Mouse (Mus musculus): Measurements from ENCODE around the gene 6430571L13Rik. TPM values are rescaled to one million over a fixed set of nuclear protein-coding genes. Genes with fewer than 3 reads are reported as not detected.

The 6430571L13Rik gene
- polyA plus RNA-seq, 1 experiment from 2014 or later, result 0.82 TPM

DNA sequence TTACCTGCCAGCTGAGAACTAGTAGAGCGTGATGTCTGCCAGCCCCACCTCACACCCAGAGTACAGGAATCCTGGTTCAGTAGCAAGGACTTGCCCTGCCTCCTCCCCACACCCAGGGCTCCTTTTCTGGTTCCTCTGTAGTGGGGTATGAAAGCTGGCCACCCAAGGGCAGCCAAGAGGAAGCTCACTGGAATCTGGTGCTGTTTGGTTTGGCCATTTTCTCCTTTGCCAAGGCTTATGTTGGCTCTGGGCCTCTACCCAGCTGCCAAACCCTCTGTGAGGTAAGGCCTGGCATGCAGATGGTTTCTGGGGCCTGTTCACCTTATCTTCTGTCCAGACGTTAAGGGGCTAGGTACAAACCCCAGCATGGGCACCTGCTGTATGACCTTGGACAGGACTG lies 24.6 kb upstream of the 6430571L13Rik start:
- Histone ChIP-seq H3K4me1 (ENCODE audit: insufficient read depth, low read length) (0 out of 2 replicates have a peak, but pooled peaks cover 3% of the 10 kb centered on the region), H3K36me3 (ENCODE audit: insufficient read depth, low read length) (no peaks in the 10 kb centered on the region), H3K4me3 (ENCODE audit: low read length) (no peak overlapping the region), H3K4me2 (replicated peaks; ENCODE audit: low read depth, low read length) (no peak overlapping the region), H3K27ac (ENCODE audit: low read length) (peak overlapping the region; percentile 45; the same call in 1 of the 2 replicates), H3K9me3 (ENCODE audit: low read length) (no peaks in the 10 kb centered on the region), H3K9ac (replicated peaks; ENCODE audit: low read length) (no peak overlapping the region), H3K27me3 (ENCODE audit: insufficient read depth, low read length) (no peaks in the 10 kb centered on the region)
- WGBS, result 76% methylated on average over 2 of the region's 2 CpGs
- no peak for ATAC-seq (ENCODE audit: low FRiP score, low TSS enrichment)

DNA sequence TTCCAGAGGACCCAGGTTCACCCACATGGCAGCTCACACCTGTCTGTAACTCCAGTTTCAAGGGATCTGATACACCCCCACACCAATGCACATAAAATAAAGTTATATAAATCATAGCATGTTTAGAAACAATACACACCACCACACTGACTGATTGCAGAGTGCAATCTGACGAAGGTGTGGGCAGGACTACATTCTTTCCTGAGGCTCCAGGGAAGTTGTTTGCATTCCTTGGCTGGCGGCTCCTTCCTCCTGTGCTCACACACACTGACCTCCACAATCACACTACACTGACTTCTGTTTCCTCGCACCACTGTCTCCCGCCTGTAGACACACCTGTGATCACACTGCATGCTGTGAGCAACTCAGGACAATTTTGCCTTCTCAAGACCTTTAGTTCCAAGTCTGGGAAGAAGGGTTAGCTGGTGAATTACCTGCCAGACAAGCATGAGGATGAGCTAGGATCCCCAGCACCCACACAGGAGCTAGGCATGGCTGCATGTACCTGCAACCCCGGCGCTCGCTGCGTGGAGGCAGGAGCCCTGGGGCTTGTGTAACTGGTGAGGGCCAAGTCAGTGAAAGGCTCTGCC lies 17.8 kb upstream of the 6430571L13Rik start:
- Histone ChIP-seq H3K9me3 (ENCODE audit: low read length) (no peaks in the 10 kb centered on the region), H3K27me3 (ENCODE audit: insufficient read depth, low read length) (no peaks in the 10 kb centered on the region), H3K4me2 (replicated peaks; ENCODE audit: low read depth, low read length) (no peak overlapping the region), H3K4me3 (ENCODE audit: low read length) (no peak overlapping the region), H3K36me3 (ENCODE audit: insufficient read depth, low read length) (no peaks in the 10 kb centered on the region), H3K9ac (replicated peaks; ENCODE audit: low read length) (no peak overlapping the region), H3K27ac (ENCODE audit: low read length) (peak overlapping the region; percentile 64), H3K4me1 (ENCODE audit: insufficient read depth, low read length) (peaks cover 19% of the 10 kb centered on the region)
- WGBS, result 66% methylated on average over 8 of the region's 8 CpGs
- ATAC-seq (ENCODE audit: low FRiP score, low TSS enrichment), result no peak

DNA sequence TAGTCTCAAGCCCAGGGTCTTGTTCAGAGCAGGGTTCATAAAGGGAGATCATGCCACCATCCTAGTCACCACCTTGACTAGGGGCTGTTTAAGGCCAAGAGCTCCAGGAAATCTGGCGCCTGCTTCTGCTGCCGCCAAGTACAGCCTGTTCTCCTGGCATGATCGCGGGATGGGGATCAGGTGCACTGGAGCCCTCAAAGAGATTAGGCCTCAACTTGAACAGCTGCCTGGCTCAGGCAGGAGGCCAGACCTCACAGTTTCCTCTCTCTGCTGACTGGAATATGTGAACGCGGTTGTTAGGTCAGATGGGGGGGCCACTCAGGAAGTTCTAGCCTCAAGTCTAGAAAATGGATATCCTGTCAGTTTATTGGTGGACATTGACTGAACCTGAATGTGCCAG lies 16.8 kb upstream of the 6430571L13Rik start:
- Histone ChIP-seq H3K4me1 (ENCODE audit: insufficient read depth, low read length) (peaks cover 19% of the 10 kb centered on the region), H3K9ac (replicated peaks; ENCODE audit: low read length) (no peak overlapping the region), H3K27ac (ENCODE audit: low read length) (no peak overlapping the region), H3K4me3 (ENCODE audit: low read length) (no peak overlapping the region), H3K36me3 (ENCODE audit: insufficient read depth, low read length) (no peaks in the 10 kb centered on the region), H3K9me3 (ENCODE audit: low read length) (no peaks in the 10 kb centered on the region), H3K4me2 (replicated peaks; ENCODE audit: low read depth, low read length) (no peak overlapping the region), H3K27me3 (ENCODE audit: insufficient read depth, low read length) (no peaks in the 10 kb centered on the region)
- ATAC-seq (ENCODE audit: low FRiP score, low TSS enrichment), result no peak
- 81% methylated on average over 6 of the region's 6 CpGs for WGBS

DNA sequence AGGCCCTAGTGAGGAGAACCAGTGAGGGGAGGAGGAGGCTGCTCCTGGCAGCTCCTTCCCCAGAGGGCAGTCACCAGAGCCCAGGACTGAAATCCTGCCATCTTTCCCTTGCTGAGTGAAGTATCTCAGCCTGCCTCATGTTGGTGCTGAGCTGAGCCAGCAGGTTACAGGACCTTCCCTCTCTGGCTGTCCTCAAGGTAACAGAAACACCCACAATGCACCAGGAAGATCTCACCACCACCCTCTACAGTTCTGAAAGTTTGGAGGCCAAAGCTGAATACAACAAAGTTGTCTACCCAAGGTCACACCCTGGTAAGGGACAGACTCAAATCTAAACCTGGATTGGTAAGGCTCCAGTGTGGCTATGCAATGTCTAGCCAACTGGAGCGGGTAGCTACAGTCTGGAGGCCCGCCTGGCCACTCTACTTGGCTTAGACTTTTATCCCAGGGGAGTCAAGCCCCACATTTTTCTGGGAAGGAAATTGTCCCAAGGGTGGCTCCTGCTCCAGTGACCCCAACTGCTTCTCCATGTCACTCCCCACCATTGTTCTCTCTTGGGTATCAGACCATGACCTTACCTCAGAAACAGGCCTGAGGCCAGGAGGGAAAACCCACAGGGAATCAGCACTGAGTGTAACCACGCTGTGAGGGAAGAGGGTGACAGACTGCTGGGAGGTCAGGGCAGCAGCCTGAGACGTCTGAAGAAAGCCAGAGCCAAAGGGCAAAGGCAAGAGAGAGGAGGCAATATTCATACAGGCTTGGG lies 15.4 kb upstream of the 6430571L13Rik start:
- WGBS, result 46% methylated on average over 4 of the region's 4 CpGs

DNA sequence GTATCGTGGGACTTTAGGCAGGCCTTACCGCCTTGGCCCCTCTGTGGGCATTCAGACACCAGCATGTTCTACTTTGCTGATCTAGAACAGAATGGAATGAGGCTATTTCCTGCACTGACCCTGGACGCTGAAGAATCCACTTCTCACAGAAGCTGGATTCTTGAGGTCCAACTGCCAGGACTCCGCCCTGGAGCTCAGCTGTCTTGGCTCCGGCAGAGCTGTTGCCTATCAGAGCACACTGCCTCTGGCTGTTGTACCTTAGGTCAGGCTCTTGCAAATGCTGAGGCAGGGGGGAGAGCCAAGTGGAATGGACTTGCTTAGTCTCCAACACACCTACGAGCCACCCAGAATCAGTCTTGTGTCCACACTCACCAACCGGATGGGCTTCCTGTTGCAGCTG lies 14.5 kb upstream of the 6430571L13Rik start:
- Histone ChIP-seq H3K27me3 (ENCODE audit: insufficient read depth, low read length) (no peaks in the 10 kb centered on the region), H3K27ac (ENCODE audit: low read length) (0 out of 2 replicates have a peak overlapping the region, but pooled peaks have one; percentile 9), H3K4me1 (ENCODE audit: insufficient read depth, low read length) (peaks cover 19% of the 10 kb centered on the region), H3K4me2 (replicated peaks; ENCODE audit: low read depth, low read length) (no peak overlapping the region), H3K36me3 (ENCODE audit: insufficient read depth, low read length) (no peaks in the 10 kb centered on the region), H3K4me3 (ENCODE audit: low read length) (no peak overlapping the region), H3K9ac (replicated peaks; ENCODE audit: low read length) (no peak overlapping the region), H3K9me3 (ENCODE audit: low read length) (no peaks in the 10 kb centered on the region)
- 79% methylated on average over 7 of the region's 7 CpGs for WGBS
- ATAC-seq (ENCODE audit: low FRiP score, low TSS enrichment), result no peak

More for the DNA sequence above, 15.4 kb upstream of the 6430571L13Rik start:
- H3K27me3 ChIP-seq (ENCODE audit: insufficient read depth, low read length), result no peaks in the 10 kb centered on the region
- peak overlapping the region; percentile 9; the same call in 1 of the 2 replicates for H3K27ac ChIP-seq (ENCODE audit: low read length)
- no peak overlapping the region for H3K4me3 ChIP-seq (ENCODE audit: low read length)
- ATAC-seq (ENCODE audit: low FRiP score, low TSS enrichment), result peak; percentile 49; the same call in 1 of the 2 replicates
- H3K9me3 ChIP-seq (ENCODE audit: low read length), result no peaks in the 10 kb centered on the region
- no peak overlapping the region; the same call in 1 of the 2 replicates for H3K9ac ChIP-seq (replicated peaks; ENCODE audit: low read length)
- peaks cover 19% of the 10 kb centered on the region for H3K4me1 ChIP-seq (ENCODE audit: insufficient read depth, low read length)
- H3K4me2 ChIP-seq (replicated peaks; ENCODE audit: low read depth, low read length), result no peak overlapping the region
- no peaks in the 10 kb centered on the region for H3K36me3 ChIP-seq (ENCODE audit: insufficient read depth, low read length)

DNA sequence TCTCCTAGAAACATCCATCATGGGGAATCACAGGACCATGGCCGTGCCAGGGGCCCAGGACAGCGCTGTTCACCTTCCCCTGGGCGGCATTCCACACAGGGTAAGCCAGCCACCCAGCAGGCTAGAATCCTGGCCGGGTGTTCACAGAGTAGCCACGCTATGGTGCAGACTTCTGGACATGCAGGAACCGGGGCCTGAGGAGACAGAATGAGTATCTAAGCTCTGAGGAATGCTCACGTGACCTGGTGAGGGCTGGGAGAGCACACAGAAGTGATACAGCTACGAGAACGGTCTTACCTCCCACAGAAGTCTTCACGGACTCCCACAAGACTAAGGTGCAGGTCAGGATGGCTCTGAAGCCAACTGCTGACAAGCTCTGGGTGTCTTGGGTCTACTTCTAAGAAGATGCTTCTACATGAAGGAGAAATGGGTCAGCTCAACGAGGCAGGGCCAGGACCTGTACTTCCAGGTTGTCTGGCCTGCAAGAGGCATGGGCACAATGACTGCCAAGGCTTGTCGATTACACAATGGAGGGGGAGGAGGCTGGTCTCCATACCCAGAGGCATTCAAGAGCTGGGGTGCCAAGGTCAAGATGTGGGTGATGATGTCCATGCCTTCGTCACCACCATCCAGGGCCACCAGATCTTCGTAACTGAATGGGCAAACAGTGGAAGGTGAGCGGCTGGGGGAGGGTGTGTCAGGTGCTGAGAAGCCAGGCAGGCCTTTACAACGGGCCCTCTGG lies 12.4 kb upstream of the 6430571L13Rik start:
- ATAC-seq (ENCODE audit: low FRiP score, low TSS enrichment), result no peak
- Histone ChIP-seq H3K27ac (ENCODE audit: low read length) (no peak overlapping the region), H3K9me3 (ENCODE audit: low read length) (no peaks in the 10 kb centered on the region), H3K4me3 (ENCODE audit: low read length) (no peak overlapping the region), H3K4me1 (ENCODE audit: insufficient read depth, low read length) (peaks cover 12% of the 10 kb centered on the region), H3K9ac (replicated peaks; ENCODE audit: low read length) (no peak overlapping the region), H3K4me2 (replicated peaks; ENCODE audit: low read depth, low read length) (no peak overlapping the region), H3K27me3 (ENCODE audit: insufficient read depth, low read length) (no peaks in the 10 kb centered on the region), H3K36me3 (ENCODE audit: insufficient read depth, low read length) (no peaks in the 10 kb centered on the region)
- WGBS, result 90% methylated on average over 16 of the region's 16 CpGs

DNA sequence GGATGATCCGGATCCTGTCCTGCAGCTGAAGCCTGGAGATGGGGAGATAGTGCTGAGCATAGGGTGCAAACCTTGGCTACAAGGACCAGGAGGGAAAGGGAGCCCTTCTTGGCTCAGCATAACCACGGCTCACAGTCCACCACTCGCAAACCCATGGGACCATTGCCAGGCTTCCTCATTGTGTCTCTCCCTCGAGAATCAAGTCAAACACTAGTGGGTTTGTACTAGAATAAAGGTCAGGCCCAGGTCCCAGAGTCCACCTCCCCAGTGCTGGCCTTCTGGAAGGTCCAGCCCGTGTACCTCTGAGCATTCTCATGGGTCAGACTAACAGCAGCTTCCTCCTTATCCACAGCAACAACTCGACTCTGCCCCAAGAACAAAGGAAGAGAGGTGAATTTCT lies 9.6 kb upstream of the 6430571L13Rik start:
- Histone ChIP-seq H3K9me3 (ENCODE audit: low read length) (no peaks in the 10 kb centered on the region), H3K36me3 (ENCODE audit: insufficient read depth, low read length) (no peaks in the 10 kb centered on the region), H3K4me1 (ENCODE audit: insufficient read depth, low read length) (peaks cover under 1% of the 10 kb centered on the region; the same call in 1 of the 2 replicates), H3K4me2 (replicated peaks; ENCODE audit: low read depth, low read length) (no peak overlapping the region), H3K27me3 (ENCODE audit: insufficient read depth, low read length) (no peaks in the 10 kb centered on the region), H3K4me3 (ENCODE audit: low read length) (no peak overlapping the region), H3K9ac (replicated peaks; ENCODE audit: low read length) (no peak overlapping the region), H3K27ac (ENCODE audit: low read length) (no peak overlapping the region)
- no peak for ATAC-seq (ENCODE audit: low FRiP score, low TSS enrichment)
- WGBS, result 80% methylated on average over 6 of the region's 6 CpGs

DNA sequence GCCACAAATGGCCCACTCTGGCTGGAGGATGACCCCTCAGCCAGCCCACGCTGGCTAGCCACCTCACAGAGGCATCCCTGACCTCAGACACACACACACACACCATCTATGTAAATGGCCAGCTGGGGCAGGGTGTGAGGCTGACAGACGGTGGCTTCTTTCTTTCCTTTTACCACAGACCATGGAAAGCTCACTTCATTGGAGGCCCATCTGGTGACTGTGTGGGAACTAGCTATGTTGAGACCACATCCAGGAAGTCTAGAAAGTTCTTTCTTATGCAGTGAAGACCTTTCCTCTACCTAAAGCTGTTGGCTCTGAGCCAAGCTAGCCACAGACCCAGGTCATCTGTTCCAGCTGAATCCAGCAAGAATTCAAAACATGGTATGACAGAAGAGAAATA lies 6.7 kb upstream of the 6430571L13Rik start:
- Histone ChIP-seq H3K36me3 (ENCODE audit: insufficient read depth, low read length) (no peaks in the 10 kb centered on the region), H3K4me3 (ENCODE audit: low read length) (no peak overlapping the region), H3K27me3 (ENCODE audit: insufficient read depth, low read length) (no peaks in the 10 kb centered on the region), H3K4me1 (ENCODE audit: insufficient read depth, low read length) (peaks cover 9% of the 10 kb centered on the region), H3K4me2 (replicated peaks; ENCODE audit: low read depth, low read length) (no peak overlapping the region), H3K9me3 (ENCODE audit: low read length) (no peaks in the 10 kb centered on the region), H3K9ac (replicated peaks; ENCODE audit: low read length) (no peak overlapping the region), H3K27ac (ENCODE audit: low read length) (no peak overlapping the region)
- WGBS, result 61% methylated on average over 2 of the region's 2 CpGs
- ATAC-seq (ENCODE audit: low FRiP score, low TSS enrichment), result no peak

DNA sequence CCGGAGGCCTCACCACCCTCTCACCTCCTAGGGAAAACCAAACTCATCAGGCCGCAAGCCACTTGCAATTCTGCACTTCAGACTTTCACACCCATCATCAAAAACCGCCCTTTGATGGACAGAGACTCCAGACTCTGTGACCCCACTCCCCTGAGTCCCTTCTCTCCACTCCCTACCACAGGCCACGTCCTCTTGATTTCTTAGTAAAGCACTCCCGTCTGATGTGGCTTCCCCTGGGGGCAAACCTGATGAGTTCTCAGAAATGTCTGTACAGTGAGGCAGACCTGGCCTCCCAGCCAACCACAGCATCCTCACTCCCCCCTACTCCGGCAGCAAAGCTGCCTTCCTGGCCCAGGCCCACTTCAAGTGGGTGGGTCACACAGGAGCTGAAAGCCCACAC lies 6.0 kb upstream of the 6430571L13Rik start:
- Histone ChIP-seq H3K27me3 (ENCODE audit: insufficient read depth, low read length) (no peaks in the 10 kb centered on the region), H3K4me1 (ENCODE audit: insufficient read depth, low read length) (peaks cover 12% of the 10 kb centered on the region), H3K27ac (ENCODE audit: low read length) (no peak overlapping the region), H3K36me3 (ENCODE audit: insufficient read depth, low read length) (no peaks in the 10 kb centered on the region), H3K9me3 (ENCODE audit: low read length) (no peaks in the 10 kb centered on the region), H3K4me3 (ENCODE audit: low read length) (no peak overlapping the region), H3K9ac (replicated peaks; ENCODE audit: low read length) (no peak overlapping the region), H3K4me2 (replicated peaks; ENCODE audit: low read depth, low read length) (no peak overlapping the region)
- 81% methylated on average over 6 of the region's 6 CpGs for WGBS
- ATAC-seq (ENCODE audit: low FRiP score, low TSS enrichment), result no peak
